Mouse (Mus musculus): ENCODE data around the gene Nexn.
A peak's percentile ranks its signal among the peaks of the same experiment; 100 is the strongest.
"Not testable (repeated sequence)": the region's sequence is repeated elsewhere in the genome, so short reads cannot be mapped to it uniquely, and the experiment has no call there.

Gene Nexn

GRCm38 (mm10) chr3:152266036-152266421, at the start of gene Nexn:
Gene Nexn, minus strand, starts transcription at chr3:152266350.
- DNase-seq (ENCODE audit: low spot score in 2 of 2) = no peak

DNA sequence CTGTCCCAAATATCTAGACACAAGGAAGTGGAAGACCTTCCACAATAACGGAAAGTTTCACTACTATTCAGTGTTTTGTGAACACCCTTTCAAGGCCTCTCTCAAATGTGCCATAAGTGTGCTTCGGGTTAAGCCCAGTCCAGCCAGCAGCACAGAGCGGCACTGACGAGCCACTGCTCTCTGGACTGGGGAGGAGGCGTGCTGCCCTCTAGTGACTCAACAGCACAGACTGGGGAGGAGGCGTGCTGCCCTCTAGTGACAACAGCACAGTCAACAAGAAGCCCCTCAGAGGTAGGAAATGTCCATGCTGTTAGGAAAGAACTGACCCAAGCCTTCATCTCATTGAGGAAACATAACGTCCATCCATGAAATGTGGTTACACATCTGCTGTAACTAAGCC, 49.5 kb upstream of the Nexn start:
- DNase-seq (ENCODE audit: low spot score in 2 of 2) = peak; percentile 55 to 77

DNA sequence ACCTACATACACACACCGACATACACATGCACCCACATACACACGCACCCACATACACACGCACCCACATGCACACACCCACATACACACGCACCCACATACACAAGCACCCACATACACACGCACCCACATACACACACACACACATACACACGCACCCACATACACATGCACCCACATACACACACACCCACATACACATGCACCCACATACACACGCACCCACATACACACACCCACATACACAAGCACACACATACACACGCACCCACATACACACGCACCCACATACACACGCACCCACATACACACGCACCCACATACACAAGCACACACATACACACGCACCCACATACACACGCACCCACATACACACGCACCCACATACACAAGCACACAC, 48.5 kb upstream of the Nexn start:
- not testable (repeated sequence) for DNase-seq (ENCODE audit: low spot score in 2 of 2)

- DNase-seq (ENCODE audit: low spot score in 2 of 2) = no peak
These were observed 43.1 kb upstream of the Nexn start for GRCm38 (mm10) chr3:152309250-152309645.

GRCm38 (mm10) chr3:152308485-152309249, 42.5 kb upstream of the Nexn start:
- DNase-seq (ENCODE audit: low spot score in 2 of 2) = peak; percentile 14 to 78

GRCm38 (mm10) chr3:152305971-152306370, 39.8 kb upstream of the Nexn start:
- no peak for DNase-seq (ENCODE audit: low spot score in 2 of 2)

DNA sequence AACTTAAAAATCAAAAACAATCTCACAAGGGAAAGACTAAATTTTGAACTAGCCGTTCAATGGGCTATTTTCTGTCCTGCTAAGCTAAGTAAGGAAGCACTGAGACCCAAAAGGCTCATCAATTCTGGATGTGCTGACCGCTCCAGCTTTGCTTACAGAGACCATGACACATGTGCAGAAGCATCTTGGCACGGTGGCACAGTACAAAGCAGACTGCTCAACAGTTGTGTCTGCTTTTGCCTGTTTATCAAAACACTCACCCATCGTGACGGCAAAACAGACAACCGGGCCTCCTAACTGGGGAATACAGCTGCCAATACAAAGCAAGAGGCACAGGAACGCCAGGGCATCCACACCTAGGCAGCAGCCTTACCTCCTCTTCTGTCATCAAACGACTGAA, 38.9 kb upstream of the Nexn start:
- no peak for DNase-seq (ENCODE audit: low spot score in 2 of 2)

- no peak for DNase-seq (ENCODE audit: low spot score in 2 of 2)
These were observed 38.1 kb upstream of the Nexn start for GRCm38 (mm10) chr3:152304093-152304815.

GRCm38 (mm10) chr3:152302991-152303390, 36.8 kb upstream of the Nexn start:
- DNase-seq (ENCODE audit: low spot score in 2 of 2) = no peak

- DNase-seq (ENCODE audit: low spot score in 2 of 2) = no peak
These were observed 34.5 kb upstream of the Nexn start for GRCm38 (mm10) chr3:152300376-152301337.

- DNase-seq (ENCODE audit: low spot score in 2 of 2) = no peak
These were observed 29.7 kb upstream of the Nexn start for GRCm38 (mm10) chr3:152295896-152296295.

DNA sequence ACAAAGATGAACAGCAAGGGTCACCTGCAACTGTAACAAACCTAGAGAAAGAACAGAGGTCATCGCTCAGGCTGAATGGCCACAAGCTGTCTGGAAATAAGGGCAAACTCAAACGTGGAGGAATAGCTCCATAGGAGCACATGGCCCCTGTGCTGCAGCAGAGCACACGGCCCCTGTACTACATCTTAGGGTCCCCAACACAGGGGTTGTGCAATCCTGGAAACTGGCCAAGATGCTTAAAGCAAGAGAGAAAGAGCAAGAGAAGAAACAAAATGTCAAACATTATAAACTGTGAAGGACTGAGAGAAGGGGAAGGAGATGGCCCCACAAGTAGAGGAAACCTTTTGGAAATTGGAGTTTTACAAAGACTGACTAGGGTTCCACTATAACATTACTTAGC, 28.2 kb upstream of the Nexn start:
- DNase-seq (ENCODE audit: low spot score in 2 of 2) = no peak

- DNase-seq (ENCODE audit: low spot score in 2 of 2) = no peak
These were observed 27.5 kb upstream of the Nexn start for GRCm38 (mm10) chr3:152293530-152294181.

DNA sequence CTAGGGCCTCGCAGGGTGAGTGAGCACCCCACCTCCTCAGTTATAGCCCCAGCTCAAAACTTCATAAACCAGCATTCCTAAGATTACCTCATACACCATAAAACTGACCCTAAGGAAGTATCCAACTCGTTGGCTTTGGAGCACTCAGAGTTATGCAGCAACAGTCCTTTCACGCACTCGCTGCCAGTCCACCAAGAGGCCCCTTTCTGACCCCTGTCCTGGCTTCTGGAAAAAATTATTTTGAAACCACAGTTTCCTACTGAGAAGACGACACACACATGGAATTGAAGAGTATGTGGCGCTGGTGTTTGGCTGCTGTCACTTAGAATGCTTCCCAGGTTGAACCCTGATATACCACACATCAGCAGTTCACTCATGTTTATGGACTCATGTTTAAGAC, 25.7 kb upstream of the Nexn start:
- no peak for DNase-seq (ENCODE audit: low spot score in 2 of 2)

GRCm38 (mm10) chr3:152290175-152290798, 24.1 kb upstream of the Nexn start:
- no peak for DNase-seq (ENCODE audit: low spot score in 2 of 2)

GRCm38 (mm10) chr3:152288740-152289139, 22.6 kb upstream of the Nexn start:
- DNase-seq (ENCODE audit: low spot score in 2 of 2) = no peak

DNA sequence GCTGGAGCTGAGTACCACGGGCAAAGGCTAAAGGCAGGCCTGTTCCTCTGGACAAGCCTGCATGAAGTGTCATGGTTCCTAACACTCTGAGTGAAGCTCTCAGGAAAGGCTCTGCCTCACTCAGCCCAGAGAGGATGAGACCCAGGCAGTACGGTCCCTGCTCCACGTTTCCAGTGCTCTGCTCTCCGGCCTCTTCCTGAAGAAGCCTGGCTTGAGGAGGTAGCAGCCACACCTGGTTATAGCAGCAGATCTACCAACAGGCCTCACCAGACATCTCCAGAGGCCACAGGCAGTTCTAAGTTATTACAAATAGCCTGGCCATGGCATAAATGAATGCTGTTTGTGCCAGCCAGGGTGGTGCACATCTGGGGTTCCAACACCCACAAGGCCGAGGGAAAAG, 22.1 kb upstream of the Nexn start:
- DNase-seq (ENCODE audit: low spot score in 2 of 2) = no peak

GRCm38 (mm10) chr3:152287810-152288209, 21.7 kb upstream of the Nexn start:
- DNase-seq (ENCODE audit: low spot score in 2 of 2) = no peak

- no peak for DNase-seq (ENCODE audit: low spot score in 2 of 2)
These were observed 18.6 kb upstream of the Nexn start for GRCm38 (mm10) chr3:152284759-152285158.

GRCm38 (mm10) chr3:152284306-152284705, 18.2 kb upstream of the Nexn start:
- no peak for DNase-seq (ENCODE audit: low spot score in 2 of 2)

DNA sequence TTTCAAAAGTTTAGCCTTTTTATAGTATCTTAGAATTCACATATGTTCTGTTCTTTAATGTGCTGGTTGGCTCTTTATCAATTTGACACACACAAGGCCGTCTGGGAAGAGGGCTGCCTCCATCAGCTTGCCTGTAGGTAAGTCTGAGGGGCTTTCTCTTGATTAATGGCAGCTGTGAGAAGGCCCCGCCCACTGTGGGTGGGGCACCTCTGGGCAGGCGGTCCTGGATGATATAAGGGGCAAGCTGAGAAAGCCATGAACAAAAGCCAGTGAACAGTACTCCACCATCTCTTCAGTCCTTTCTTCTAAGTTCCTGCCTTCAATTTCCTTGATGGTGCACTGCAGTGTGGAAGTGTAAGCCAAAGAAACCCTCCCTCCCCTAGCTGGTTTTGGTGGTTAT, 16.0 kb upstream of the Nexn start:
- no peak for DNase-seq (ENCODE audit: low spot score in 2 of 2)

All from urinary bladder, adult 18-20 months (tissue).